Mouse (Mus musculus): ENCODE results near the gene Rdh19. TPM values are rescaled to one million over a fixed set of nuclear protein-coding genes. Genes with fewer than 3 reads are reported as not detected.
"Not testable (repeated sequence)": the region's sequence is repeated elsewhere in the genome, so short reads cannot be mapped to it uniquely, and the experiment has no call there.

Rdh19 gene
- not detected in 2 replicates for polyA plus RNA-seq (2014; fragmentation: Nextera tagmentation; extraction: Ambion mirVana)

DNA sequence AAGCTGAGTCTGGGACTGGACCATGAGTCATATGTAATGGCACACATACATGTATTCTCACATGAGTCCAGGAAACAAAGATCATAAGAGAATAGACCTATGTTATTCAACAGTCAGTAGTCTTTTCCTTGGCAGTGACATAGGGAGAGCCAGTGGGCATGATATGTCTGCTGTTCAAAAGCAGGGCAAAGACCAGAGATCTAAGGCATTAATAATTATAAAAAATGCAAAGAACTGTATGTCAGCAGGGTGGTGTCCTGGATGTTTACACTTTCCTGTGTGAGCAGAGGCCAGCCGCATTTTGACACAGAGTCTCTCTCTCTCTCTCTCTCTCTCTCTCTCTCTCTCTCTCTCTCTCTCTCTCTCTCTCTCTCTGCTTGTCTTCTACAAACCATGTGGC lies at the start of gene Rdh19:
TSS of gene Rdh19 (plus strand) at position 301 of the 400 bp plus-strand sequence.
- no peak within 1 kb of the TSS for H3K4me3 ChIP-seq (ENCODE audit: control insufficient read depth in 1 of 2, insufficient read depth in 1 of 2, low read depth in 1 of 2, low read length in 2 of 2)
- H3K27ac ChIP-seq (replicated peaks in 1 of 2; ENCODE audit: control insufficient read depth in 1 of 2, insufficient read depth in 1 of 2, low read depth in 2 of 2, low read length in 2 of 2) = no peak within 1 kb of the TSS
- no peak for ATAC-seq (ENCODE audit: insufficient number of reproducible peaks, insufficient read depth, low FRiP score, low read depth)
- H3K27me3 ChIP-seq (ENCODE audit: control insufficient read depth, insufficient read depth, low read length) = no peaks in the 10 kb centered on the region
- no peak within 1 kb of the TSS for H3K9ac ChIP-seq (ENCODE audit: low read length)
- no peaks in the 10 kb centered on the region for H3K9me3 ChIP-seq (ENCODE audit: control insufficient read depth, low read length)
- H3K36me3 ChIP-seq (ENCODE audit: control insufficient read depth, insufficient read depth, low read length) = no peaks in the 10 kb centered on the region
- WGBS = 67% methylated on average over 1 of the region's 1 CpGs
- no peak within 1 kb of the TSS for H3K4me2 ChIP-seq (ENCODE audit: low read length)
- H3K4me1 ChIP-seq (ENCODE audit: control insufficient read depth in 2 of 2, insufficient read depth in 2 of 2, low read length in 2 of 2) = no peaks in the 10 kb centered on the region

DNA sequence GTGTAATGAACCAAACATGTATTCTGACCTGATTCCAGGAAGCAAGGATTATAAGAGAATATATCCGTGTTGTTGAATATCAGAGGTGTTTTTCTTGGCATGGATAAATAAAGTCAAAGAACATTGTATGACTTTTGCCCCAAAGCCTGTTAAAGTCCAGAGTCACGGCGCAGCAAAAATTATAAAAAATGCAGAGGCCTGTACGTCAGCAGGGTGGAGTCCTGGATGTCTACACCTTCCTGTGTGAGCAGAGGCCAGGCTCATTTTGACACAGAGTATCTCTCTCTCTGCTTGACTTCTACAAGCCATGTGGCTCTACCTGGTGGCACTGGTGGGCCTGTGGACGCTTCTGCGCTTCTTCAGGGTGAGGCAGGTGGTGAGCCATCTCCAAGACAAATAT lies 48.8 kb upstream of the Rdh19 start, which contains the start of gene Rdh16:
TSS of gene Rdh16 (plus strand) at position 262 of the 400 bp plus-strand sequence.
- Histone ChIP-seq H3K36me3 (ENCODE audit: control insufficient read depth, insufficient read depth, low read length) (no peaks in the 10 kb centered on the region), H3K27me3 (ENCODE audit: control insufficient read depth, insufficient read depth, low read length) (no peaks in the 10 kb centered on the region), H3K9ac (ENCODE audit: low read length) (no peak within 1 kb of the TSS), H3K9me3 (ENCODE audit: control insufficient read depth, low read length) (0 out of 2 replicates have a peak, but pooled peaks cover 5% of the 10 kb centered on the region), H3K4me1 (ENCODE audit: control insufficient read depth in 2 of 2, insufficient read depth in 2 of 2, low read length in 2 of 2) (no peaks in the 10 kb centered on the region), H3K4me2 (ENCODE audit: low read length) (no peak within 1 kb of the TSS), H3K4me3 (ENCODE audit: control insufficient read depth in 1 of 2, insufficient read depth in 1 of 2, low read depth in 1 of 2, low read length in 2 of 2) (no peak within 1 kb of the TSS), H3K27ac (replicated peaks in 1 of 2; ENCODE audit: control insufficient read depth in 1 of 2, insufficient read depth in 1 of 2, low read depth in 2 of 2, low read length in 2 of 2) (no peak within 1 kb of the TSS)
- no peak for ATAC-seq (ENCODE audit: insufficient number of reproducible peaks, insufficient read depth, low FRiP score, low read depth)
- WGBS = 71% methylated on average over 6 of the region's 6 CpGs

DNA sequence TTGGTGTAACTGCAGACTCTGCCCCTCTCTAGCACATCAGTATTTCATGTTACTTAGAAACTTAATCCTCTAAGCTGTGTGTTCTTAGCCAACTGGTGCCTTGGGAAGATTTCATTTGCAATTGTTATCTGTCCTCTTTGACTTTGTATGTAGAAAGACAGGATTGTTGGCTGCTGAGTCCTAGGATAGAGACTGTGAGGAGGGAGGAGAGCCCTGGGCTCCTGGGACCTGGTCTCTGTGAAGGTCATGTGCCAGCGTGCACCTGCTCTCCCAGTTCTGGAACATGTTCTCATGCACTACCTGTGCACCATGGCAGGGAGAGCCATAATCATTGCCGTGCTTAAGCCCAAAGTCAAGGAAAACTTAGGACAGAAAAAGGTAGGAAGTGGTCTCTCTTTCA lies 48.1 kb upstream of the Rdh19 start:
- no peak for ATAC-seq (ENCODE audit: insufficient number of reproducible peaks, insufficient read depth, low FRiP score, low read depth)
- Histone ChIP-seq H3K36me3 (ENCODE audit: control insufficient read depth, insufficient read depth, low read length) (no peaks in the 10 kb centered on the region), H3K4me3 (ENCODE audit: control insufficient read depth in 1 of 2, insufficient read depth in 1 of 2, low read depth in 1 of 2, low read length in 2 of 2) (no peak overlapping the region), H3K27ac (replicated peaks in 1 of 2; ENCODE audit: control insufficient read depth in 1 of 2, insufficient read depth in 1 of 2, low read depth in 2 of 2, low read length in 2 of 2) (no peak overlapping the region), H3K9ac (ENCODE audit: low read length) (no peak overlapping the region), H3K4me1 (ENCODE audit: control insufficient read depth in 2 of 2, insufficient read depth in 2 of 2, low read length in 2 of 2) (no peaks in the 10 kb centered on the region), H3K9me3 (ENCODE audit: control insufficient read depth, low read length) (0 out of 2 replicates have a peak, but pooled peaks cover 1% of the 10 kb centered on the region), H3K27me3 (ENCODE audit: control insufficient read depth, insufficient read depth, low read length) (no peaks in the 10 kb centered on the region), H3K4me2 (ENCODE audit: low read length) (no peak overlapping the region)
- 76% methylated on average over 2 of the region's 2 CpGs for WGBS

DNA sequence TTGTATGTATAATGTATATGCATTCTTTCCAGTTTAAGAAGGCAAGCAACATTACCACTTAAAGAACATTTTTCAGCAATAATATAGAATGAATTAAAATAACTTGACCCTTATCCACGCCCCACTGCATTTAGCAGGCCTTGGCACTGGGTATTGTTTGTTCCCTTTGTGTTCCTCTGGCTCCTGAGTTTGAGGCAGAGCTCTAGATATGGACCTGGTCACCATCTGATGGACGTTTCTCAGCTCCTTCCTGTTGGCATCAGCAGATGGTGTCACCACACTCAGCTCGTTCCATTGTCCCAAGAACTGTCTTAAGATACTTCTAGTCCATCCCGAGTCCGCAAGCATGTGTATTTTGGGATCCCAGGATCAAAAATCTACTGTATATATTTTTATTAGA lies 47.5 kb upstream of the Rdh19 start:
- no peaks in the 10 kb centered on the region for H3K27me3 ChIP-seq (ENCODE audit: control insufficient read depth, insufficient read depth, low read length)
- no peaks in the 10 kb centered on the region for H3K36me3 ChIP-seq (ENCODE audit: control insufficient read depth, insufficient read depth, low read length)
- H3K27ac ChIP-seq (replicated peaks in 1 of 2; ENCODE audit: control insufficient read depth in 1 of 2, insufficient read depth in 1 of 2, low read depth in 2 of 2, low read length in 2 of 2) = no peak overlapping the region
- 64% methylated on average over 5 of the region's 5 CpGs for WGBS
- H3K9me3 ChIP-seq (ENCODE audit: control insufficient read depth, low read length) = no peaks in the 10 kb centered on the region
- no peak overlapping the region for H3K4me2 ChIP-seq (ENCODE audit: low read length)
- H3K4me3 ChIP-seq (ENCODE audit: control insufficient read depth in 1 of 2, insufficient read depth in 1 of 2, low read depth in 1 of 2, low read length in 2 of 2) = no peak overlapping the region
- no peaks in the 10 kb centered on the region for H3K4me1 ChIP-seq (ENCODE audit: control insufficient read depth in 2 of 2, insufficient read depth in 2 of 2, low read length in 2 of 2)
- H3K9ac ChIP-seq (ENCODE audit: low read length) = no peak overlapping the region
- ATAC-seq (ENCODE audit: insufficient number of reproducible peaks, insufficient read depth, low FRiP score, low read depth) = no peak

DNA sequence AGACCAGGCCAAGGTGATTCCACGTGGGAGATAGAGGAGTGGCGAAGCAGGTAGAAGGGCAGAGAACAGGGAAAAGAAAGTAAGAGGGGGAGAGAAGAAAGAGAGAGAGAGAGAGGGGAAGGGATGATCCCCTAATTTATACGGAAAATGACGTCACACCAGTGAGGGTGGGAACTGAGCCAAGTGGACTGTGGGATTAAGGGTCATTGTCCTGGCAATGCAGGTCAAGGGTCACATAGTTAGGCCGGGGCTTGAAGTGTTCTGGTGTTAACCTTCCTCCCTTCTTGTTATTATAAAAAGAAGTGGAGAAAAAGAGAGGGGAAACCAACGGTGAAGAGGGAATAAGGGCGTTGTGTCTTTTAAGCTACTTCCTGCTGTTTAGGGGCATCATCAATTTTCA lies 45.3 kb upstream of the Rdh19 start:
- Histone ChIP-seq H3K27me3 (ENCODE audit: control insufficient read depth, insufficient read depth, low read length) (no peaks in the 10 kb centered on the region), H3K9ac (ENCODE audit: low read length) (no peak overlapping the region), H3K4me1 (ENCODE audit: control insufficient read depth in 2 of 2, insufficient read depth in 2 of 2, low read length in 2 of 2) (no peaks in the 10 kb centered on the region), H3K9me3 (ENCODE audit: control insufficient read depth, low read length) (no peaks in the 10 kb centered on the region), H3K4me3 (ENCODE audit: control insufficient read depth in 1 of 2, insufficient read depth in 1 of 2, low read depth in 1 of 2, low read length in 2 of 2) (no peak overlapping the region), H3K36me3 (ENCODE audit: control insufficient read depth, insufficient read depth, low read length) (no peaks in the 10 kb centered on the region), H3K4me2 (ENCODE audit: low read length) (no peak overlapping the region), H3K27ac (replicated peaks in 1 of 2; ENCODE audit: control insufficient read depth in 1 of 2, insufficient read depth in 1 of 2, low read depth in 2 of 2, low read length in 2 of 2) (no peak overlapping the region)
- 68% methylated on average over 7 of the region's 7 CpGs for WGBS
- no peak for ATAC-seq (ENCODE audit: insufficient number of reproducible peaks, insufficient read depth, low FRiP score, low read depth)

- no peak for ATAC-seq (ENCODE audit: insufficient number of reproducible peaks, insufficient read depth, low FRiP score, low read depth)
- no peaks in the 10 kb centered on the region for H3K4me1 ChIP-seq (ENCODE audit: control insufficient read depth in 2 of 2, insufficient read depth in 2 of 2, low read length in 2 of 2)
- no peak overlapping the region for H3K4me2 ChIP-seq (ENCODE audit: low read length)
- no peaks in the 10 kb centered on the region for H3K36me3 ChIP-seq (ENCODE audit: control insufficient read depth, insufficient read depth, low read length)
- H3K27ac ChIP-seq (replicated peaks in 1 of 2; ENCODE audit: control insufficient read depth in 1 of 2, insufficient read depth in 1 of 2, low read depth in 2 of 2, low read length in 2 of 2) = no peak overlapping the region
- H3K9me3 ChIP-seq (ENCODE audit: control insufficient read depth, low read length) = peaks cover 2% of the 10 kb centered on the region; the same call in 1 of the 2 replicates
- H3K9ac ChIP-seq (ENCODE audit: low read length) = no peak overlapping the region
- H3K27me3 ChIP-seq (ENCODE audit: control insufficient read depth, insufficient read depth, low read length) = no peaks in the 10 kb centered on the region
- no peak overlapping the region for H3K4me3 ChIP-seq (ENCODE audit: control insufficient read depth in 1 of 2, insufficient read depth in 1 of 2, low read depth in 1 of 2, low read length in 2 of 2)
Observed at GRCm38 (mm10) chr10:127815888-127816287, 33.8 kb upstream of the Rdh19 start.

GRCm38 (mm10) chr10:127817268-127817910 lies 32.3 kb upstream of the Rdh19 start:
- not testable (repeated sequence) for H3K36me3 ChIP-seq (ENCODE audit: control insufficient read depth, insufficient read depth, low read length); H3K4me2 ChIP-seq (ENCODE audit: low read length); H3K27me3 ChIP-seq (ENCODE audit: control insufficient read depth, insufficient read depth, low read length); H3K4me3 ChIP-seq (ENCODE audit: control insufficient read depth in 1 of 2, insufficient read depth in 1 of 2, low read depth in 1 of 2, low read length in 2 of 2); H3K9me3 ChIP-seq (ENCODE audit: control insufficient read depth, low read length); H3K4me1 ChIP-seq (ENCODE audit: control insufficient read depth in 2 of 2, insufficient read depth in 2 of 2, low read length in 2 of 2); H3K9ac ChIP-seq (ENCODE audit: low read length); ATAC-seq (ENCODE audit: insufficient number of reproducible peaks, insufficient read depth, low FRiP score, low read depth); H3K27ac ChIP-seq (replicated peaks in 1 of 2; ENCODE audit: control insufficient read depth in 1 of 2, insufficient read depth in 1 of 2, low read depth in 2 of 2, low read length in 2 of 2)
- WGBS = 69% methylated on average over 4 of the region's 4 CpGs

DNA sequence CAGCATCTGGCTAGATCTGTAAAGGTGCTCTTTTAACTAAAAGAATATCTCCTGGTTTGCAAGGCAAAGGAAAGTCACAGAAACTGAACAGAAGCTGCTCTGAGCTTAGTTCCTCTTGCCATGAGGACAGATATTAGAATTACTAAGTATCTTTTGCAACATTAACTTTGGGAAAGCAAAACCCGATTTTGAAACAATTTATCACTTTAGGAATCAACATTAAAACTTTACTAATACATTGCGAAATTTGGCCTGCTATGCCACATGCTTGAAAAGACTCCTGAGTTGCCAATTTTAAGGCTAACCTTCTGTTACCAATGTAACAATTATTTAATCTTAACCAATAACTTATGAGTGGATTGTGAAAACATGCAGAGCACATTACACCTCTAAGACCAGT lies 27.9 kb upstream of the Rdh19 start:
- H3K4me2 ChIP-seq (ENCODE audit: low read length); H3K36me3 ChIP-seq (ENCODE audit: control insufficient read depth, insufficient read depth, low read length); H3K9ac ChIP-seq (ENCODE audit: low read length); H3K4me1 ChIP-seq (ENCODE audit: control insufficient read depth in 2 of 2, insufficient read depth in 2 of 2, low read length in 2 of 2); H3K27ac ChIP-seq (replicated peaks in 1 of 2; ENCODE audit: control insufficient read depth in 1 of 2, insufficient read depth in 1 of 2, low read depth in 2 of 2, low read length in 2 of 2); ATAC-seq (ENCODE audit: insufficient number of reproducible peaks, insufficient read depth, low FRiP score, low read depth); H3K27me3 ChIP-seq (ENCODE audit: control insufficient read depth, insufficient read depth, low read length); H3K4me3 ChIP-seq (ENCODE audit: control insufficient read depth in 1 of 2, insufficient read depth in 1 of 2, low read depth in 1 of 2, low read length in 2 of 2); H3K9me3 ChIP-seq (ENCODE audit: control insufficient read depth, low read length): not testable (repeated sequence)
- 72% methylated on average over 2 of the region's 2 CpGs for WGBS

Data from heart, embryonic 14.5 days (tissue).